Mouse (Mus musculus): Measurements from ENCODE around the gene Sowahd. TPM values are rescaled to one million over a fixed set of nuclear protein-coding genes. Genes with fewer than 3 reads are reported as not detected.

Sowahd gene
- polyA plus RNA-seq, 1 experiment from 2014 or later = not detected

DNA sequence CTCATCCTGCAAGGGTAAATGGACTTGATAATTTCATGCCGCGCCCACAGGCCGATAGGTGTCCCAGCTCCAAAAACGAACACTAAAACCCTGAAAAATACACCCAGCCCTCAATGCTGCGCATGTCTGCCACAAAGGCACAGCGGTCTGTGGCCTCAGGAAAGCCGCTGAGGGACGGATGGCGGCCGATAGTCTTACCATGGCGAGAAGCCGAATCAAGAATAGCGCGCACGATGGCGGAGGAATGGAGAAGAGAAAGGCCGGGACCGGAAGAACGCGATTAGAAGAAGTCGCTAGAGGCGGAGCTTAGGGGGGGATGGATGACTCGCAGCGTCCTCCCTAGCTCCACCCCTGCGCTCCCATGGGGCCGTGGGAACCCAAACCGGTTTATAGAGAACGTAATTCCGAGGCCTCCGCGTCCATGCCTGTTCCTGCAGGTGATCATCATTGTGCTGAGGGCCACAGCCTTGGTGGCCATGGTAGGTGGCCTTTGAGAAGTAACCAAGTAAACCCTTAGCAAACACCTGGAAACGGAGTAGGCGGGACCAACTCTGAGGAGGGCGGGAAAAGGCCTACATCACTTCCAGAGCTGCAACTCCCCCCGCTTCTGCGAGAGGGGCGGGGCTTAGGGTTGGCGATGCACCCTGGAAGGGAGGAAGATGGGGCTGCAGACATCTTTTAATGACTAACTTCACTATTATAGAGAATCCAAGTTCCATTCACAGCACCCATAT is 36.4 kb downstream of the Sowahd start, which contains the start of gene Rpl39:
Rpl39 (minus strand) TSS at position 476 of the 734 bp plus-strand sequence.
- Histone ChIP-seq H3K27me3 (ENCODE audit: control insufficient read depth, insufficient read depth, low read depth, low read length) (no peaks in the 10 kb centered on the region), H3K27ac (ENCODE audit: low read length) (peak within 1 kb of the TSS; percentile 91), H3K9me3 (replicated peaks; ENCODE audit: control insufficient read depth, low read length) (no peaks in the 10 kb centered on the region), H3K36me3 (ENCODE audit: control insufficient read depth, insufficient read depth) (peaks cover 5% of the 10 kb centered on the region), H3K9ac (ENCODE audit: low read depth, low read length) (peak within 1 kb of the TSS; percentile 66), H3K4me3 (ENCODE audit: low read depth, low read length) (peak within 1 kb of the TSS; percentile 62), H3K4me2 (ENCODE audit: low read depth, low read length) (peak within 1 kb of the TSS; percentile 49), H3K4me1 (ENCODE audit: control insufficient read depth, low read depth, low read length) (peaks cover 9% of the 10 kb centered on the region)
- peak; percentile 92 for ATAC-seq (ENCODE audit: low read depth)
- WGBS (ENCODE audit: insufficient replicate concordance) = 14% methylated on average over 38 of the region's 38 CpGs

DNA sequence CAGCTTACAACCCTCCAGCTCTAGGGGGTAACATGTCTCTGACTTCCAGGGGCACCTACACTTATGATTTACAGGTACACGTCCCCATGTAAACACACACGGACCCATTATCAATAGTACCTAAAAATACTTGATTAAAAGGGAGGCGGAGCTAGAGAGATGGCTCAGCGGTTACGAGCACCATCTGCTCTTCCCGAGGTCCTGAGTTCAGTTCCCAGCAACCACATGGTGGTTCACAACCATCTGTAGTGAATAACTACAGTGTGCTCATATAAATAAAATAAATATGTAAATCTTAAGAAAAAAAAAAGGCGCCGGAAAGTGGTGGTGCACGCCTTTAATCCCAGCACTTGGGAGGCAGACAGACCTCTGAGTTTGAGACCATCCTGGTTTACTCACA is 37.0 kb downstream of the Sowahd start:
- peaks cover 5% of the 10 kb centered on the region for H3K36me3 ChIP-seq (ENCODE audit: control insufficient read depth, insufficient read depth)
- H3K27ac ChIP-seq (ENCODE audit: low read length) = peak overlapping the region; percentile 91
- H3K4me1 ChIP-seq (ENCODE audit: control insufficient read depth, low read depth, low read length) = peaks cover 9% of the 10 kb centered on the region
- H3K27me3 ChIP-seq (ENCODE audit: control insufficient read depth, insufficient read depth, low read depth, low read length) = no peaks in the 10 kb centered on the region
- peak overlapping the region; percentile 62 for H3K4me3 ChIP-seq (ENCODE audit: low read depth, low read length)
- 15% methylated on average over 9 of the region's 9 CpGs for WGBS (ENCODE audit: insufficient replicate concordance)
- peak; percentile 64 for ATAC-seq (ENCODE audit: low read depth)
- no peak overlapping the region; the same call in 1 of the 2 replicates for H3K9ac ChIP-seq (ENCODE audit: low read depth, low read length)
- H3K4me2 ChIP-seq (ENCODE audit: low read depth, low read length) = peak overlapping the region; percentile 49
- no peaks in the 10 kb centered on the region for H3K9me3 ChIP-seq (replicated peaks; ENCODE audit: control insufficient read depth, low read length)

DNA sequence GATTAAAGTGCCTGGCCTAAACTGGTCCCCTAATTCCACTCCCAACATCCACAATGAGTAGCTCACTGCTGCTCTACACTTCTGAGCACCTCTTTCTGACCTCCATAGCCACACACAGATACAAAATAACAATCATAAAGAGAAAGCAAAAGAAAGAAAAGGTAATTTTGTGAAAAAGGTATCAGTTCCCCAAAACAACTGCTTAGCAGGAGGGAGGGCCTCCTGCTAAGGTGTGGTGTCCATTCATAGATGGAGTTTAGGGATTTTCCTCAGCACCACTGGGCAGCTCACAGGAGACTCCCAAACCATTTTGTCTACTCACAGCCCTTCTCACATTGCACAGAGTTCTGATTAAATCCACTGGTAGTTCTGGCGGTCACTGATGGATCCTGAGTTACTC is 40.1 kb downstream of the Sowahd start:
- no peak overlapping the region for H3K27ac ChIP-seq (ENCODE audit: low read length)
- no peak overlapping the region for H3K4me3 ChIP-seq (ENCODE audit: low read depth, low read length)
- 77% methylated on average over 1 of the region's 1 CpGs for WGBS (ENCODE audit: insufficient replicate concordance)
- no peak for ATAC-seq (ENCODE audit: low read depth)
- peaks cover 2% of the 10 kb centered on the region; the same call in 1 of the 2 replicates for H3K36me3 ChIP-seq (ENCODE audit: control insufficient read depth, insufficient read depth)
- no peaks in the 10 kb centered on the region for H3K9me3 ChIP-seq (replicated peaks; ENCODE audit: control insufficient read depth, low read length)
- peaks cover 4% of the 10 kb centered on the region; the same call in 1 of the 2 replicates for H3K4me1 ChIP-seq (ENCODE audit: control insufficient read depth, low read depth, low read length)
- no peaks in the 10 kb centered on the region for H3K27me3 ChIP-seq (ENCODE audit: control insufficient read depth, insufficient read depth, low read depth, low read length)
- no peak overlapping the region for H3K4me2 ChIP-seq (ENCODE audit: low read depth, low read length)
- no peak overlapping the region for H3K9ac ChIP-seq (ENCODE audit: low read depth, low read length)

DNA sequence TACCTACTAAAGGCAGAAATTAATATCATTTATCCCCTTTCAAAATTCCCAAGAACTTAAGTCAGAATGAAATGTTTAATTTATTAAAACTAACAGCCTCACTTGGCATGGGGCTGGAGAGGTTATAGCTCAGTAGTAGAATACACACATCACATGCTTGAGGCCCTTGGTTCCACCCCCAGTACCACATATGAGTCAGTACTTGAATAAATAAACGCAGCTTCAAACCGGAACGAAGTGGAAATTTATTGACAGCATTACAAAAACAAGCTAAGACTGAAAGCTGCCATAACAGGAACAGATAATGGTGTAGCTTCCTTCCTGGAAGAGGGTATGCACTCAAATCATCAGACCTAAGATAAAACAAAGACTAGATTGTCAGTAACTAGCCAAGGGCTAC is 42.8 kb downstream of the Sowahd start:
- H3K4me3 ChIP-seq (ENCODE audit: low read depth, low read length) = no peak overlapping the region
- H3K27ac ChIP-seq (ENCODE audit: low read length) = no peak overlapping the region
- H3K9me3 ChIP-seq (replicated peaks; ENCODE audit: control insufficient read depth, low read length) = no peaks in the 10 kb centered on the region
- no peak overlapping the region for H3K4me2 ChIP-seq (ENCODE audit: low read depth, low read length)
- no peaks in the 10 kb centered on the region for H3K4me1 ChIP-seq (ENCODE audit: control insufficient read depth, low read depth, low read length)
- H3K27me3 ChIP-seq (ENCODE audit: control insufficient read depth, insufficient read depth, low read depth, low read length) = no peaks in the 10 kb centered on the region
- ATAC-seq (ENCODE audit: low read depth) = no peak
- H3K9ac ChIP-seq (ENCODE audit: low read depth, low read length) = no peak overlapping the region
- H3K36me3 ChIP-seq (ENCODE audit: control insufficient read depth, insufficient read depth) = peaks cover 2% of the 10 kb centered on the region; the same call in 1 of the 2 replicates
- WGBS (ENCODE audit: insufficient replicate concordance) = 70% methylated on average over 3 of the region's 3 CpGs

GRCm38 (mm10) chrX:37095106-37095768 is 46.6 kb downstream of the Sowahd start:
- H3K36me3 ChIP-seq (ENCODE audit: control insufficient read depth, insufficient read depth) = peaks cover 2% of the 10 kb centered on the region; the same call in 1 of the 2 replicates
- WGBS (ENCODE audit: insufficient replicate concordance) = 66% methylated on average over 11 of the region's 11 CpGs

DNA sequence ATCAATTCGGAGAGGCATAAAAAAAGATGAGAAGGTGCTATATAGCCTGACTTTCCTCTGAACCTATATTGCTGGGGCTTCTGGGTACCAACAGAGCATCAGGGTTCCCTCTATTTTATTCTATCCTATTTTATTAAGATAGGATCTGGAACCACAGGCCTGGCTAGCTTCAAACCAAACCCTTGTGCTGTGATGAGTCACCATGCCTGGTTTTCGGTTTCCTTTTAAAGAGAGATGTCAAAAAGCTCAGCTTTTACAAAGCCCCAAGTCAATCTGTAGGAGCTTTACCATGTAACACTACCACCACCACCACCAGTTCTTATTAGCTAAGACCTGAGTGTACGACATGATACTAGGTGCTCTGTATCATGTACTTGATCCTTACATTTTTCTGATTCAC is 50.0 kb downstream of the Sowahd start:
- Histone ChIP-seq H3K9me3 (replicated peaks; ENCODE audit: control insufficient read depth, low read length) (no peaks in the 10 kb centered on the region), H3K36me3 (ENCODE audit: control insufficient read depth, insufficient read depth) (peaks cover 6% of the 10 kb centered on the region), H3K4me1 (ENCODE audit: control insufficient read depth, low read depth, low read length) (no peaks in the 10 kb centered on the region), H3K27ac (ENCODE audit: low read length) (no peak overlapping the region), H3K27me3 (ENCODE audit: control insufficient read depth, insufficient read depth, low read depth, low read length) (no peaks in the 10 kb centered on the region), H3K4me3 (ENCODE audit: low read depth, low read length) (no peak overlapping the region), H3K4me2 (ENCODE audit: low read depth, low read length) (no peak overlapping the region), H3K9ac (ENCODE audit: low read depth, low read length) (no peak overlapping the region)
- WGBS (ENCODE audit: insufficient replicate concordance) = 77% methylated on average over 3 of the region's 3 CpGs
- no peak for ATAC-seq (ENCODE audit: low read depth)

More at GRCm38 (mm10) chrX:37095106-37095768, 46.6 kb downstream of the Sowahd start:
- Histone ChIP-seq H3K4me2 (ENCODE audit: low read depth, low read length) (no peak overlapping the region), H3K27me3 (ENCODE audit: control insufficient read depth, insufficient read depth, low read depth, low read length) (no peaks in the 10 kb centered on the region), H3K4me1 (ENCODE audit: control insufficient read depth, low read depth, low read length) (no peaks in the 10 kb centered on the region), H3K4me3 (ENCODE audit: low read depth, low read length) (no peak overlapping the region), H3K9me3 (replicated peaks; ENCODE audit: control insufficient read depth, low read length) (no peaks in the 10 kb centered on the region), H3K27ac (ENCODE audit: low read length) (no peak overlapping the region), H3K9ac (ENCODE audit: low read depth, low read length) (no peak overlapping the region)
- no peak for ATAC-seq (ENCODE audit: low read depth)

Other genes with a start within 250 kb of the Sowahd start
- 61.6 and 65.5 TPM in 2 replicates for gene Ube2a, start 174.9 kb upstream of the Sowahd start, polyA plus RNA-seq (2015; fragmentation: Nextera tagmentation; extraction: Ambion mirVana)
- gene C330007P06Rik, start 174.7 kb upstream of the Sowahd start, polyA plus RNA-seq (2015; fragmentation: Nextera tagmentation; extraction: Ambion mirVana) = 12.2 and 13.4 TPM in 2 replicates
- gene Nkrf, start 145.9 kb upstream of the Sowahd start, polyA plus RNA-seq (2015; fragmentation: Nextera tagmentation; extraction: Ambion mirVana) = 0.47 and 0.51 TPM in 2 replicates
- gene Sept6, start 57.1 kb upstream of the Sowahd start, polyA plus RNA-seq (2015; fragmentation: Nextera tagmentation; extraction: Ambion mirVana) = 4.0 and 4.3 TPM in 2 replicates
- gene Rpl39, start 36.6 kb downstream of the Sowahd start, polyA plus RNA-seq (2015; fragmentation: Nextera tagmentation; extraction: Ambion mirVana) = 281 and 327 TPM in 2 replicates
- 8.9 and 9.7 TPM in 2 replicates for gene Upf3b, start 61.5 kb downstream of the Sowahd start, polyA plus RNA-seq (2015; fragmentation: Nextera tagmentation; extraction: Ambion mirVana)
- gene Nkap, start 78.0 kb downstream of the Sowahd start, polyA plus RNA-seq (2015; fragmentation: Nextera tagmentation; extraction: Ambion mirVana) = 5.1 and 5.4 TPM in 2 replicates
- 0.05 TPM in 1 of 2 replicates, not detected in the other for gene Akap14, start 120.0 kb downstream of the Sowahd start, polyA plus RNA-seq (2015; fragmentation: Nextera tagmentation; extraction: Ambion mirVana)
- 213 and 241 TPM in 2 replicates for gene Ndufa1, start 142.3 kb downstream of the Sowahd start, polyA plus RNA-seq (2015; fragmentation: Nextera tagmentation; extraction: Ambion mirVana)
- 2.2 and 2.4 TPM in 2 replicates for gene Rnf113a1, start 142.4 kb downstream of the Sowahd start, polyA plus RNA-seq (2015; fragmentation: Nextera tagmentation; extraction: Ambion mirVana)
- not detected in 2 replicates for gene Gm9, start 162.2 kb downstream of the Sowahd start, polyA plus RNA-seq (2015; fragmentation: Nextera tagmentation; extraction: Ambion mirVana)
- not detected in 2 replicates for gene Rhox1, start 173.4 kb downstream of the Sowahd start, polyA plus RNA-seq (2015; fragmentation: Nextera tagmentation; extraction: Ambion mirVana)
- not detected in 2 replicates for gene Rhox2a, start 196.1 kb downstream of the Sowahd start, polyA plus RNA-seq (2015; fragmentation: Nextera tagmentation; extraction: Ambion mirVana)
- gene Rhox3a, start 201.1 kb downstream of the Sowahd start, polyA plus RNA-seq (2015; fragmentation: Nextera tagmentation; extraction: Ambion mirVana) = not detected in 2 replicates
- gene Rhox4a, start 216.5 kb downstream of the Sowahd start, polyA plus RNA-seq (2015; fragmentation: Nextera tagmentation; extraction: Ambion mirVana) = not detected in 2 replicates

Data from liver, embryonic 16.5 days (tissue).